Mouse (Mus musculus): ENCODE data around the gene Camta1. TPM values are rescaled to one million over a fixed set of nuclear protein-coding genes. Genes with fewer than 3 reads are reported as not detected.
A peak's percentile ranks its signal among the peaks of the same experiment; 100 is the strongest.

Gene Camta1
- polyA plus RNA-seq, 1 experiment from 2014 or later, result 115 TPM

- no peaks in the 10 kb centered on the region for H3K27me3 ChIP-seq (ENCODE audit: insufficient read depth, low read length)
- ATAC-seq (replicated peaks; ENCODE audit: low FRiP score, low read depth) (no peak), DNase-seq (ENCODE audit: low spot score) (no peak)
- H3K4me1 ChIP-seq (replicated peaks; ENCODE audit: insufficient read depth, low read length), result no peaks in the 10 kb centered on the region
- 65% methylated on average over 4 of the region's 4 CpGs for WGBS
- no peak overlapping the region for H3K27ac ChIP-seq
- H3K36me3 ChIP-seq (ENCODE audit: insufficient read depth, low read length), result no peaks in the 10 kb centered on the region
- H3K9ac ChIP-seq (ENCODE audit: low read depth, low read length), result no peak overlapping the region
- no peaks in the 10 kb centered on the region for H3K9me3 ChIP-seq (replicated peaks; ENCODE audit: low read length)
- H3K4me2 ChIP-seq (ENCODE audit: low read length), result no peak overlapping the region
- no peak for TF ChIP-seq CTCF (IDR thresholded peaks at IDR 0.05; ENCODE audit: low read depth)
- H3K4me3 ChIP-seq (replicated peaks; ENCODE audit: low read depth, low read length), result no peak overlapping the region
These were observed 626.7 kb downstream of the Camta1 start for GRCm38 (mm10) chr4:151234981-151235380.

DNA sequence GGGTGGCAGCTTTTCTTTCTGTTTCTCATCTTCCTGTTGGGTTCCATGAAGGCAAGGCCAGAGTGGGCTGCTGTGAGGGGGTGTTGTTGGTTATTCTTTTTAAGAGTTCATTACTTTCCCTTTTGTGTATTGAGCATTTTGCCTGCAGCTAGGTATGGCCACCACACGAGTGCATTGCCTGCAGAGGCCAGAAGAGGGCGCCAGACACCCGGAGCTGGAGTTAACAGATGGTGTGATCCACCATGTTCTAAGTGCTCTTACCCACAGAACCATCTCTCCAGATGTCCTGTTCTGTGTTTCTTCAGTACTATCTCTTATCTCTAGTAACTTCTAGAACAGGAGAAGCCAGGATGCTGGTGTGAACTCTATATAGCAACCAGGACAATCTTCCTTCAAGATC lies 629.6 kb downstream of the Camta1 start:
- Histone ChIP-seq H3K27me3 (ENCODE audit: insufficient read depth, low read length) (no peaks in the 10 kb centered on the region), H3K36me3 (ENCODE audit: insufficient read depth, low read length) (no peaks in the 10 kb centered on the region), H3K9me3 (replicated peaks; ENCODE audit: low read length) (no peaks in the 10 kb centered on the region), H3K9ac (ENCODE audit: low read depth, low read length) (no peak overlapping the region), H3K27ac (no peak overlapping the region), H3K4me1 (replicated peaks; ENCODE audit: insufficient read depth, low read length) (no peaks in the 10 kb centered on the region), H3K4me3 (replicated peaks; ENCODE audit: low read depth, low read length) (no peak overlapping the region), H3K4me2 (ENCODE audit: low read length) (no peak overlapping the region)
- WGBS, result 83% methylated on average over 3 of the region's 3 CpGs
- ATAC-seq (replicated peaks; ENCODE audit: low FRiP score, low read depth) (no peak), DNase-seq (ENCODE audit: low spot score) (no peak)
- peak; percentile 43 for TF ChIP-seq CTCF (IDR thresholded peaks at IDR 0.05; ENCODE audit: low read depth)

GRCm38 (mm10) chr4:151229073-151229472 lies 632.6 kb downstream of the Camta1 start:
- no peak for ATAC-seq (replicated peaks; ENCODE audit: low FRiP score, low read depth)
- Histone ChIP-seq H3K9ac (ENCODE audit: low read depth, low read length) (no peak overlapping the region), H3K9me3 (replicated peaks; ENCODE audit: low read length) (no peaks in the 10 kb centered on the region), H3K27me3 (ENCODE audit: insufficient read depth, low read length) (no peaks in the 10 kb centered on the region), H3K4me1 (replicated peaks; ENCODE audit: insufficient read depth, low read length) (no peaks in the 10 kb centered on the region), H3K27ac (no peak overlapping the region), H3K36me3 (ENCODE audit: insufficient read depth, low read length) (no peaks in the 10 kb centered on the region), H3K4me3 (replicated peaks; ENCODE audit: low read depth, low read length) (no peak overlapping the region), H3K4me2 (ENCODE audit: low read length) (no peak overlapping the region)
- 27% methylated on average over 6 of the region's 6 CpGs for WGBS
- no peak for DNase-seq (ENCODE audit: low spot score)
- no peak for TF ChIP-seq CTCF (IDR thresholded peaks at IDR 0.05; ENCODE audit: low read depth)

- Histone ChIP-seq H3K27ac (no peak overlapping the region), H3K4me1 (replicated peaks; ENCODE audit: insufficient read depth, low read length) (no peaks in the 10 kb centered on the region), H3K27me3 (ENCODE audit: insufficient read depth, low read length) (no peaks in the 10 kb centered on the region), H3K9ac (ENCODE audit: low read depth, low read length) (no peak overlapping the region), H3K4me2 (ENCODE audit: low read length) (no peak overlapping the region), H3K9me3 (replicated peaks; ENCODE audit: low read length) (no peaks in the 10 kb centered on the region), H3K36me3 (ENCODE audit: insufficient read depth, low read length) (no peaks in the 10 kb centered on the region), H3K4me3 (replicated peaks; ENCODE audit: low read depth, low read length) (no peak overlapping the region)
- ATAC-seq (replicated peaks; ENCODE audit: low FRiP score, low read depth), result no peak
- WGBS, result 34% methylated on average over 9 of the region's 9 CpGs
- DNase-seq (ENCODE audit: low spot score), result no peak
- no peak for TF ChIP-seq CTCF (IDR thresholded peaks at IDR 0.05; ENCODE audit: low read depth)
These were observed 635.2 kb downstream of the Camta1 start for GRCm38 (mm10) chr4:151226496-151226895.

- no peak for ATAC-seq (replicated peaks; ENCODE audit: low FRiP score, low read depth)
- H3K27ac ChIP-seq, result no peak overlapping the region
- H3K9ac ChIP-seq (ENCODE audit: low read depth, low read length), result no peak overlapping the region
- no peak for TF ChIP-seq CTCF (IDR thresholded peaks at IDR 0.05; ENCODE audit: low read depth)
- H3K9me3 ChIP-seq (replicated peaks; ENCODE audit: low read length), result no peaks in the 10 kb centered on the region
- no peak for DNase-seq (ENCODE audit: low spot score)
- H3K36me3 ChIP-seq (ENCODE audit: insufficient read depth, low read length), result no peaks in the 10 kb centered on the region
- 54% methylated on average over 12 of the region's 12 CpGs for WGBS
- H3K4me3 ChIP-seq (replicated peaks; ENCODE audit: low read depth, low read length), result no peak overlapping the region
- H3K4me2 ChIP-seq (ENCODE audit: low read length), result no peak overlapping the region
- no peaks in the 10 kb centered on the region for H3K27me3 ChIP-seq (ENCODE audit: insufficient read depth, low read length)
- H3K4me1 ChIP-seq (replicated peaks; ENCODE audit: insufficient read depth, low read length), result no peaks in the 10 kb centered on the region
These were observed 637.7 kb downstream of the Camta1 start for GRCm38 (mm10) chr4:151224017-151224416.

- no peaks in the 10 kb centered on the region for H3K27me3 ChIP-seq (ENCODE audit: insufficient read depth, low read length)
- no peak for TF ChIP-seq CTCF (IDR thresholded peaks at IDR 0.05; ENCODE audit: low read depth)
- DNase-seq (ENCODE audit: low spot score) (no peak), ATAC-seq (replicated peaks; ENCODE audit: low FRiP score, low read depth) (no peak)
- no peaks in the 10 kb centered on the region for H3K9me3 ChIP-seq (replicated peaks; ENCODE audit: low read length)
- no peak overlapping the region for H3K9ac ChIP-seq (ENCODE audit: low read depth, low read length)
- no peak overlapping the region for H3K4me3 ChIP-seq (replicated peaks; ENCODE audit: low read depth, low read length)
- H3K4me1 ChIP-seq (replicated peaks; ENCODE audit: insufficient read depth, low read length), result no peaks in the 10 kb centered on the region
- H3K4me2 ChIP-seq (ENCODE audit: low read length), result no peak overlapping the region
- no peaks in the 10 kb centered on the region for H3K36me3 ChIP-seq (ENCODE audit: insufficient read depth, low read length)
- H3K27ac ChIP-seq, result no peak overlapping the region
- 54% methylated on average over 13 of the region's 13 CpGs for WGBS
These were observed 638.2 kb downstream of the Camta1 start for GRCm38 (mm10) chr4:151223263-151223996.

DNA sequence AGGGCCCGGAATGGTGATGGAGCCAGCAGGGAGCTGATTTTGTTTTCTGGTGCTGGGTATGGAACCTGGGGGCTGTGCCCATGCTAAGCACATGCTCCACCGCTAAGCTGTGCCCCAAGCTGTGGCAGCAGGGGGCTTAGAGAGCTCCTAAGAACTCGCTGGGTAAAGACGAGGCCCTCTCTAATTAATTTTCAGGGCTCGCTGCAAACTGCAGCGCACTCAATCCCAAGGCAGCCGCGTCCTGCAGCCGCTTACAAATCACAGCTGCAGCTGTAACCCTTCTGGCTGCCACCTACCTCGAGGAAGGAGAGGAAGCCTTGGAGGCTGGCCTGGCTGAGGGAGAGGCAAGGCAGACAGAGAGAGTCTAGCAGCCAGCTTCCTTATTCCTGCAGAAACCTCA lies 639.0 kb downstream of the Camta1 start:
- H3K9me3 ChIP-seq (replicated peaks; ENCODE audit: low read length), result no peaks in the 10 kb centered on the region
- no peak overlapping the region for H3K9ac ChIP-seq (ENCODE audit: low read depth, low read length)
- 18% methylated on average over 10 of the region's 10 CpGs for WGBS
- H3K36me3 ChIP-seq (ENCODE audit: insufficient read depth, low read length), result no peaks in the 10 kb centered on the region
- no peaks in the 10 kb centered on the region for H3K27me3 ChIP-seq (ENCODE audit: insufficient read depth, low read length)
- no peak for TF ChIP-seq CTCF (IDR thresholded peaks at IDR 0.05; ENCODE audit: low read depth)
- H3K4me3 ChIP-seq (replicated peaks; ENCODE audit: low read depth, low read length), result no peak overlapping the region
- no peak for ATAC-seq (replicated peaks; ENCODE audit: low FRiP score, low read depth)
- peak; percentile 19 for DNase-seq (ENCODE audit: low spot score)
- H3K4me1 ChIP-seq (replicated peaks; ENCODE audit: insufficient read depth, low read length), result no peaks in the 10 kb centered on the region
- H3K27ac ChIP-seq, result no peak overlapping the region
- no peak overlapping the region for H3K4me2 ChIP-seq (ENCODE audit: low read length)
